13 mouse cellular contexts compared by ENCODE assay signal in genomic region chr10:19002091-19002785, GRCm38 (mm10). TPM values are rescaled to one million over a fixed set of nuclear protein-coding genes. Genes with fewer than 3 reads are reported as not detected.
A peak's percentile ranks its signal among the peaks of the same experiment; 100 is the strongest.
DNase-seq lines count a peak whose midpoint lies in the region; ATAC-seq and TF ChIP-seq lines count a peak whose summit lies in the region.
"Had no signal": no experiment of that assay in that cellular context is flagged by ENCODE, and none has a peak within 500 bp of the region (broad histone marks: within the 10 kb centered on the region; RNA-seq: fewer than 3 reads in every experiment).

No protein-coding gene starts in this region.

- no peaks in the 10 kb centered on the region for H3K4me1 ChIP-seq in heart, embryonic 11.5 days (ENCODE audit: control insufficient read depth, insufficient read depth, low read length)
- peaks cover 3% of the 10 kb centered on the region for H3K4me1 ChIP-seq in cortical plate, adult 2 months (ENCODE audit: control insufficient read depth, insufficient read depth, low read length)
- H3K4me1 ChIP-seq: liver, embryonic 12.5 days; neural tube, embryonic 13.5 days had no signal

- 84% methylated on average over 12 of the region's 12 CpGs for WGBS in heart, embryonic 11.5 days (ENCODE audit: insufficient replicate concordance)

- H3K9me3 ChIP-seq in heart, embryonic 11.5 days (replicated peaks; ENCODE audit: control insufficient read depth, low read length), result no peaks in the 10 kb centered on the region
- H3K9me3 ChIP-seq: liver, embryonic 12.5 days; neural tube, embryonic 13.5 days had no signal

- TF ChIP-seq POLR2A in cortical plate, adult 2 months (IDR thresholded peaks at IDR 0.05; ENCODE audit: extremely low read depth, insufficient read depth, low read length), result no peak

- H3K27me3 ChIP-seq in heart, embryonic 11.5 days (ENCODE audit: control insufficient read depth, insufficient read depth, low read length), result no peaks in the 10 kb centered on the region
- H3K27me3 ChIP-seq: liver, embryonic 12.5 days; neural tube, embryonic 13.5 days had no signal

- no peak overlapping the region for H3K9ac ChIP-seq in heart, embryonic 11.5 days (ENCODE audit: low read depth, low read length)
- H3K9ac ChIP-seq: liver, embryonic 12.5 days; neural tube, embryonic 13.5 days had no signal

- H3K27ac ChIP-seq in heart, embryonic 11.5 days (ENCODE audit: low read depth, low read length), result no peak overlapping the region
- H3K27ac ChIP-seq in cortical plate, adult 2 months (ENCODE audit: insufficient read depth, low read length), result peak overlapping the region; percentile 4; the same call in 1 of the 2 replicates
- H3K27ac ChIP-seq: kidney, postnatal 0 days; liver, embryonic 12.5 days; neural tube, embryonic 13.5 days had no signal

- H3K4me3 ChIP-seq in heart, embryonic 11.5 days (ENCODE audit: low read depth, low read length), result no peak overlapping the region
- H3K4me3 ChIP-seq in cortical plate, adult 2 months (ENCODE audit: insufficient read depth, low read length), result no peak overlapping the region
- H3K4me3 ChIP-seq: liver, embryonic 12.5 days; neural tube, embryonic 13.5 days had no signal

- peaks cover 16% of the 10 kb centered on the region; the same call in 1 of the 2 replicates for H3K36me3 ChIP-seq in heart, embryonic 11.5 days (ENCODE audit: control insufficient read depth, insufficient read depth, low read length)

- H3K4me2 ChIP-seq in heart, embryonic 11.5 days, result no peak overlapping the region
- H3K4me2 ChIP-seq: liver, embryonic 12.5 days; neural tube, embryonic 13.5 days had no signal

- no peak for TF ChIP-seq CTCF in cortical plate, adult 2 months (IDR thresholded peaks at IDR 0.05; ENCODE audit: extremely low read depth, insufficient read depth, low read length)

- ATAC-seq in heart, embryonic 11.5 days (replicated peaks; ENCODE audit: insufficient number of reproducible peaks, low FRiP score, low TSS enrichment), result no peak
- no peak for ATAC-seq in cerebellum, adult (ENCODE audit: insufficient number of reproducible peaks, low FRiP score, low TSS enrichment)
- ATAC-seq: liver, embryonic 12.5 days had no signal

- DNase-seq in heart, adult 11 months, result peak; percentile 91
- DNase-seq in layer of hippocampus, postnatal 25 days (ENCODE audit: extremely low spot score in 1 of 2, low spot score in 1 of 2), result peak; percentile 37 to 50
- DNase-seq in right cerebral cortex, adult 18-20 months, result peak; percentile 83
- no peak for DNase-seq in yolk sac, embryonic 10.5 days (ENCODE audit: low spot score)
- no peak for DNase-seq in kidney, adult 9 months
- DNase-seq: cerebellum, postnatal 36 days; thymus, postnatal 36 days had no signal

RNA-seq across cellular contexts. Expression of gene Tnfaip3, which starts 13.2 kb away (rescaled TPM):
- polyA plus RNA-seq in heart, embryonic 11.5 days (2014; fragmentation: Nextera tagmentation; extraction: Ambion mirVana), result 3.0 and 3.9 TPM in 2 replicates
- 2.0 and 2.3 TPM in 2 replicates for polyA plus RNA-seq in cortical plate, adult 2 months (2012; rRNA removed)
- 1 to 10 TPM; 4.4 to 5.0 TPM for total RNA-seq in layer of hippocampus, postnatal 25 days (2021)

Comparison
In these comparisons a context has a peak if more than half of its experiments do, and no peak if none do; other contexts are left out.
1. DNase-seq: peak in heart, adult 11 months (single experiment), layer of hippocampus, postnatal 25 days (2 of 2) and right cerebral cortex, adult 18-20 months (single experiment); none in yolk sac, embryonic 10.5 days (single experiment) and kidney, adult 9 months (single experiment).